Mouse (Mus musculus): ENCODE data around the gene Tmem38b.

- TF ChIP-seq CTCF (conservative IDR thresholded peaks at IDR 0.05; ENCODE audit: low read length) (no peak), POU5F1 (IDR thresholded peaks at IDR 0.05; ENCODE audit: borderline replicate concordance, low read length) (no peak)
Measured at GRCm38 (mm10) chr4:53795086-53795485, 30.8 kb upstream of the Tmem38b start.

Measured in E14TG2a.4 (cell line).